ENCODE assay signal across 8 mouse cellular contexts in the genomic region with DNA sequence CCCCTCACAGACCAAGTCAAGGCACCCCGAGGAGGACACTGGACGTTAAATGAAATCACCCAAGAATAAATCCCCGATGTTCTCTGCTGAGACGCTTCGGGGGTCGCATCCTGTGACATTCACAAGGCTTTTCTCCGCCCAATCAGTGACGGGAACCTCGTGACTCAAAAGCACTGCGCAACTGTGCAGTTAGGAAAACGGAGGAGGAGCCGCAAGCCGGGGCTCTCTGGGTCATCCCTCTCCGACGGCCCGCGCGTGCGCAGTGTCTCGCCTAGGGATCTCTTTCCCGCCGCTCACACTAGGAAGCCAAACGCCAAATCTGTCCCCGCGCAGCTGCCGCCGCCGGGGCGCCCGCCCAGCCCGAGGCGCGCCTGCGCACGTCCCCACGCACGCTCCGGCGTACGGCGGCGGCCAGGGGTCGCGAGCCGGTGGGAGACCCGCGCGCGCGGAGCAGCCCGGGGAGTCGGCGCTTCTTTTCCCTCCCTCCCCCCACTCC. TPM values are rescaled to one million over a fixed set of nuclear protein-coding genes. Genes with fewer than 3 reads are reported as not detected.
DNase-seq lines count a peak whose midpoint lies in the region; ATAC-seq and TF ChIP-seq lines count a peak whose summit lies in the region.

A gene (plus strand): TSS at position 363 of the 496 bp plus-strand sequence.

- intact Hi-C loops in heart, adult 2 months (cut with DNase I) = loop anchor here (2.0 to 10.0 kb wide), 4 partner anchors 97 to 1707 kb away; a partner anchor contains a TSS

- WGBS in embryonic facial prominence, embryonic 14.5 days = under 1% methylated on average over 24 of the region's 53 CpGs
- under 1% methylated on average over 50 of the region's 53 CpGs for WGBS in heart, adult 2 months
- WGBS in limb, embryonic 13.5 days = 0% methylated on average over 52 of the region's 53 CpGs
- WGBS in midbrain, embryonic 16.5 days = under 1% methylated on average over 46 of the region's 53 CpGs

- peak; percentile 96 for TF ChIP-seq POLR2A in heart, adult 2 months (IDR thresholded peaks at IDR 0.05; ENCODE audit: insufficient read depth, low read depth, low read length)

- peaks cover 3% of the 10 kb centered on the region; the same call in 1 of the 2 replicates for H3K79me2 ChIP-seq in heart, adult 2 months (replicated peaks; ENCODE audit: control insufficient read depth, insufficient read depth, low read length)

- no peak for TF ChIP-seq CTCF in heart, adult 2 months (IDR thresholded peaks at IDR 0.05)

- H3K9ac ChIP-seq in embryonic facial prominence, embryonic 14.5 days (ENCODE audit: low read depth, low read length) = peak within 1 kb of the TSS; percentile 85
- peak within 1 kb of the TSS; percentile 94 for H3K9ac ChIP-seq in heart, adult 2 months (ENCODE audit: low read depth, low read length)
- H3K9ac ChIP-seq in limb, embryonic 13.5 days = peak within 1 kb of the TSS; percentile 86
- H3K9ac ChIP-seq in midbrain, embryonic 16.5 days (ENCODE audit: low read depth, low read length) = peak within 1 kb of the TSS; percentile 83

- H3K4me2 ChIP-seq in embryonic facial prominence, embryonic 14.5 days (ENCODE audit: low read depth, low read length) = peak within 1 kb of the TSS; percentile 87
- peak within 1 kb of the TSS; percentile 85 for H3K4me2 ChIP-seq in limb, embryonic 13.5 days (replicated peaks)
- H3K4me2 ChIP-seq in midbrain, embryonic 16.5 days (ENCODE audit: low read length) = peak within 1 kb of the TSS; percentile 91

- H3K36me3 ChIP-seq in embryonic facial prominence, embryonic 14.5 days (ENCODE audit: control insufficient read depth, insufficient read depth, low read length) = peaks cover 14% of the 10 kb centered on the region; the same call in 1 of the 2 replicates
- H3K36me3 ChIP-seq in heart, adult 2 months (ENCODE audit: control insufficient read depth, insufficient read depth, low read length) = peaks cover 31% of the 10 kb centered on the region
- H3K36me3 ChIP-seq in limb, embryonic 13.5 days = peaks cover 17% of the 10 kb centered on the region
- H3K36me3 ChIP-seq in midbrain, embryonic 16.5 days (ENCODE audit: control insufficient read depth, insufficient read depth, low read length) = peaks cover 10% of the 10 kb centered on the region; the same call in 1 of the 2 replicates

- H3K4me3 ChIP-seq in embryonic facial prominence, embryonic 14.5 days (ENCODE audit: low read depth, low read length) = peak within 1 kb of the TSS; percentile 88
- H3K4me3 ChIP-seq in heart, adult 2 months = peak within 1 kb of the TSS; percentile 92
- H3K4me3 ChIP-seq in limb, embryonic 13.5 days = peak within 1 kb of the TSS; percentile 80
- peak within 1 kb of the TSS; percentile 93 for H3K4me3 ChIP-seq in midbrain, embryonic 16.5 days (ENCODE audit: low read depth, low read length)

- peak; percentile 98 for ATAC-seq in embryonic facial prominence, embryonic 14.5 days (ENCODE audit: low read depth)
- peak; percentile 97 for ATAC-seq in limb, embryonic 13.5 days (ENCODE audit: low FRiP score, low read depth)
- peak; percentile 98 for ATAC-seq in midbrain, embryonic 16.5 days

- H3K9me3 ChIP-seq in embryonic facial prominence, embryonic 14.5 days (ENCODE audit: control insufficient read depth, low read length) = no peaks in the 10 kb centered on the region
- no peaks in the 10 kb centered on the region for H3K9me3 ChIP-seq in limb, embryonic 13.5 days
- H3K9me3 ChIP-seq in midbrain, embryonic 16.5 days (replicated peaks; ENCODE audit: control insufficient read depth, low read length, poor library complexity, severe bottlenecking) = no peaks in the 10 kb centered on the region

- peak; percentile 99 for DNase-seq in 3T3-L1 (ENCODE audit: low read depth, low spot score)
- peak; percentile 91 to 95 for DNase-seq in adrenal gland, postnatal 4 days (ENCODE audit: low spot score in 2 of 2)
- peak; percentile 99 for DNase-seq in embryonic facial prominence, embryonic 14.5 days (ENCODE audit: low spot score)
- peak; percentile 97 to 99 for DNase-seq in heart, adult 2 months
- peak; percentile 98 for DNase-seq in kidney, adult 8-10 months
- peak; percentile 88 to 98 for DNase-seq in spleen, postnatal 10 days (ENCODE audit: low spot score in 2 of 2)

- peak within 1 kb of the TSS; percentile 93 for H3K27ac ChIP-seq in embryonic facial prominence, embryonic 14.5 days (replicated peaks; ENCODE audit: low read depth, low read length)
- peak within 1 kb of the TSS; percentile 96 for H3K27ac ChIP-seq in heart, adult 2 months
- H3K27ac ChIP-seq in limb, embryonic 13.5 days = peak within 1 kb of the TSS; percentile 94
- peak within 1 kb of the TSS; percentile 92 for H3K27ac ChIP-seq in midbrain, embryonic 16.5 days (ENCODE audit: low read length)

- peaks cover 16% of the 10 kb centered on the region for H3K4me1 ChIP-seq in embryonic facial prominence, embryonic 14.5 days (ENCODE audit: control insufficient read depth, insufficient read depth, low read length)
- H3K4me1 ChIP-seq in heart, adult 2 months (ENCODE audit: control insufficient read depth, insufficient read depth, low read length) = peaks cover 4% of the 10 kb centered on the region
- H3K4me1 ChIP-seq in limb, embryonic 13.5 days = peaks cover 13% of the 10 kb centered on the region
- H3K4me1 ChIP-seq in midbrain, embryonic 16.5 days (ENCODE audit: control insufficient read depth, insufficient read depth, low read length) = peaks cover 31% of the 10 kb centered on the region

- peak; percentile 81; the same call in 1 of the 2 replicates for TF ChIP-seq EP300 in heart, adult 2 months (IDR thresholded peaks at IDR 0.05; ENCODE audit: insufficient read depth, low read depth, low read length)

- no peaks in the 10 kb centered on the region for H3K27me3 ChIP-seq in embryonic facial prominence, embryonic 14.5 days (replicated peaks; ENCODE audit: control insufficient read depth, insufficient read depth, low read length)
- H3K27me3 ChIP-seq in heart, adult 2 months (ENCODE audit: control insufficient read depth, insufficient read depth, low read length) = no peaks in the 10 kb centered on the region
- no peaks in the 10 kb centered on the region for H3K27me3 ChIP-seq in limb, embryonic 13.5 days
- H3K27me3 ChIP-seq in midbrain, embryonic 16.5 days (ENCODE audit: control insufficient read depth, insufficient read depth, low read depth, low read length) = no peaks in the 10 kb centered on the region

RNA-seq across cellular contexts. Expression of the gene that starts here (rescaled TPM):
- 10 to 100 TPM; 36.2 to 38.1 TPM for total RNA-seq in adrenal gland, postnatal 4 days (2021)
- 18.7 and 19.4 TPM in 2 replicates for polyA plus RNA-seq in embryonic facial prominence, embryonic 14.5 days (2014; fragmentation: Nextera tagmentation; extraction: Ambion mirVana)
- total RNA-seq in heart, adult 2 months (2021) = 10 to 100 TPM; 28.6 to 32.7 TPM
- 19.3 and 23.2 TPM in 2 replicates for polyA plus RNA-seq in heart, adult 2 months (2012; rRNA removed)
- 16.7 and 19.5 TPM in 2 replicates for polyA plus RNA-seq in limb, embryonic 13.5 days (2015; fragmentation: Nextera tagmentation; extraction: Ambion mirVana)
- 15.8 and 18.5 TPM in 2 replicates for polyA plus RNA-seq in midbrain, embryonic 16.5 days (2015; fragmentation: Nextera tagmentation; extraction: Ambion mirVana)

Comparison
In these comparisons a context has a peak if more than half of its experiments do, and no peak if none do; other contexts are left out.
1. Peak in every context shown above with its lines: DNase-seq, ATAC-seq, H3K4me3 ChIP-seq and H3K27ac ChIP-seq.